Mouse (Mus musculus): Measurements from ENCODE around the gene Trim10.

Gene Trim10

GRCm38 (mm10) chr17:36912031-36912430 is 42.7 kb downstream of the Trim10 start:
- no peak for DNase-seq (ENCODE audit: low spot score in 2 of 2)

- DNase-seq (ENCODE audit: low spot score in 2 of 2): peak; percentile 14 to 81
Measured at GRCm38 (mm10) chr17:36914108-36914507, 44.7 kb downstream of the Trim10 start.

- DNase-seq (ENCODE audit: low spot score in 2 of 2): peak in 1 of 2 experiments; percentile 59
Measured at GRCm38 (mm10) chr17:36915076-36915475, 45.7 kb downstream of the Trim10 start.

GRCm38 (mm10) chr17:36920239-36920638 is 50.9 kb downstream of the Trim10 start:
- no peak for DNase-seq (ENCODE audit: low spot score in 2 of 2)

GRCm38 (mm10) chr17:36922715-36923114 is 53.3 kb downstream of the Trim10 start:
- no peak for DNase-seq (ENCODE audit: low spot score in 2 of 2)

- DNase-seq (ENCODE audit: low spot score in 2 of 2): no peak
Measured at GRCm38 (mm10) chr17:36923491-36923890, 54.1 kb downstream of the Trim10 start.
